Mouse (Mus musculus): Measurements from ENCODE around the gene Ajm1.

- TF ChIP-seq CTCF (conservative IDR thresholded peaks at IDR 0.05; ENCODE audit: low read length), result no peak
- no peak for TF ChIP-seq NANOG (IDR thresholded peaks at IDR 0.05; ENCODE audit: borderline replicate concordance, low read length)
Measured at GRCm38 (mm10) chr2:25526510-25527302, 54.9 kb downstream of the Ajm1 start.

Data from E14TG2a.4 (cell line).